Mouse (Mus musculus): Measurements from ENCODE around the gene Vmn2r18.

Gene Vmn2r18

DNA sequence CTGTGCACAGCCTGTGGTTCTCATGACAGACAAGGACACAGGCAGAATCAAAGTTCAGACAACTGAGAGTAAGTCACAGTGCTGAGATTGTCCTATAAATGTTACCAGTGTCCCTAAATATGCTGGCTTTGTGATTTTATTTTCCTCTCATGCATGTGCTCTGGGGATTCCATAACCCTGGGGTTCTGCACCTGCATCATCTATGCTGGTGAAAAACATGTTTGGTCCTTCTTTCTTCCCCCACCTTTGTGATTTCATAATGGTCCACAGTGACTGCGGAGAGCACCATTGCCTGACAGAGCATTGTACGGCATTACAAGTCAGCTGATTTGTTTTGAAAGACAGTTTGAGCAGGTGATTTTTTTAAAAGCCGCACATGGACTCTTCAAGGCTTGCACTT is at the start of gene Vmn2r18:
TSS of gene Vmn2r18 (minus strand) at position 101 of the 400 bp plus-strand sequence.
- DNase-seq: no peak

DNA sequence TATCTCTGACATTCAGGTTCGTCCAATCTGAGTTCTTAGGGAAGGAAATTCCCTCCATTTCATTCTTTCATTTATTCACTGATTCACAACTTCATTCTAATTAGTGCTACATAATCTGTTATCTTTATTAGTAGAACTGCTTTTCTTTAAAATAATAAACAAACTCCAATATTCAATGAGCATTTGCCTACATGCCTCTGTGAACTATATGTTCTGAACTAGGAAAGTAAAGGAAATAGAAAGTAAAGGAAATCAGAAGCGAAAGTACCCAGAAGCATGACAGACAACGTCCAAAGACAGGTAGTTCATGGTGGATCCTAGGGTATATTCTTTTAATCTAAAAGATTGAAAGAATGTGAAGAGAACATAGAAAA is 45.6 kb upstream of the Vmn2r18 start:
- no peak for DNase-seq

DNA sequence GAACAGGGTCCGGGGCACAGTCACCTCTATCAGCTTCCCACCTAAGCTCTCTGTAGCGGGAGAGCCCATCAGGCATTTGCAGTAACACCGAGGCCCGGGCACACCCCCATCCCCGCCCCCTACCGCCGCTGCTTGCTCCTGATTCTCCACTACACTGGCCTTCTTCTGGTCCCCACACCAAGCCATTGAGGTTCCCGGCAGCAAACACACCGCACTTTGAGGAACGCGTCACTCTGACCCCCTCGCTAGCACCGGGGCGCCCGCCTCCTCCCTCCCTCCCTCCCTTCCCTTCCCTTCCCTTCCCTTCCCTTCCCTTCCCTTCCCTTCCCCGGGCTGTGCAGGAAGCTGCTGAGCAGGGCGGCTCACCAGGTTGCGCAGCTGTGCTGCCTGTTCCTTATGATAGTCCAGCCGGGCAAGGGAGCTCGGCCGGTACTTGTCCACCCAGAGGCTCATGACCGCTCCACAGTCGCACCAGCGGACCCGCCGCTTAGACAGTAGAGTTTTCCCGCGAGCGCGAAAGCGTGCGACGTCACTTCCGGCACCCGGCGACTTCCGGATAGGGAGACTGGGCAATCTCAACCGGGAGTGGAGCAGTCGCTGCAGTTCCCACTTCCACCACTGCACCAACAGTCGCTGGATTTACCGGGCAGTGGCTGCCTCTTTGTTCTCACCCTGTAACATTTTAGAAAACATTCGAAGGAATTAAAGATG is 45.0 kb upstream of the Vmn2r18 start, which contains the start of gene Rfc3:
TSS of gene Rfc3 (minus strand) at position 543 of the 711 bp plus-strand sequence.
- DNase-seq: peak; percentile 83 to 93

DNA sequence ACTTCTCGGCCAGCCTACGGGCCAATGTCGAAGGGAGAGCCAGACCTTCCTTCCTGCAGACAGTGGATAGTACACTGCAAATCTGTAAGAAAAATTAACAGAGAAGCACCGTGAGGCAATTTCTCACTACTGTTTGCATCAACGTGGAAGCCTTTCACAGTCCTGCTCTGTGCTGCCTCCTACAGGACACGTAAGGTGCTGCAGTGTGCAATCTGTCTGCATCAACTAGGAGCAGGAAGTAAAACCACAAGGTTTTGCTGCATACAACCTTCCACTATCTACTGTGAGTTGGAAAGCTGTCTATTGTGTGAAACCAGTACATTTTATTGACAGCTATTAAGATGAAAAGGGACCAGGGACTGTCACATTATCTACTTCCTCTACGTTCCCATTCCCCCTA is 39.0 kb upstream of the Vmn2r18 start:
- peak in 1 of 2 experiments; percentile 10 for DNase-seq

DNA sequence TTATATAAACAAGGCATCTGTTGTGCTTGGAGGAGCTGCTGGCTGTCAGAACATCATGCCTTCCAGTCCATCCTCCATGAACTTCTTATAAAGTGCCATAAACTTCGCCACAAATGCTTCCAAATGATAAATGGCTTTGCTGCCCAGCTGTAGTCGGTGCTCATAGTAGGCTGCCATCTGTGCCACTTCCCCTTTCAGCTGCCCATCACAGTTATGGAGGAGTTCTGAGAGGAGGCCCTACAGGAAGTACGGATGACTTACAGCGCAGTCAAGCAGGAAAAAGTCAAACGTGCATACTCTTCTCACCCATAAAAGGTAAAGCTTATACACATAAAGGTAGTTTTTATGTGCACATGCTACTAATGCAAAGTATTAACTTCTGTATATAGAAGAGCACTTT is 37.0 kb upstream of the Vmn2r18 start:
- DNase-seq: peak; percentile 17 to 20

DNA sequence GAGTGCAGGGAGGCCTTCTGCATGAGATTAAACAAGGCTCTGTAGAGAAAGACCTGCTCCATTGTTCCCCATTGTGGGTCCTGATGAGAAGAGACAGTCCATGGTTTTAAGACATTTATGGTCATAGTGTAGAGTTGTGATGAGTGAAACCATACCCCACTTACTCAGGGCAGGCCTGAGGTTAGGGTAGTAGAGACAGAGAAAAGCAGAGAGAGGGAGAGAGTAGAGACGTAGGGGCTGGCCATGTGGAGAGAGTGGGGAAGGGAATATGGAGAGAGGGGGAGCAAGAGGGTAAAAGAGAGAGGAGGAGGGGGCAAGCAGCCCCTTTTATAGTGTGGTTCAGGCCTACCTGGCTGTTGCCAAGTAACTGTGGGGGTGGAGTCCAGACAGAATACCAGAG is 36.3 kb upstream of the Vmn2r18 start:
- no peak for DNase-seq

DNA sequence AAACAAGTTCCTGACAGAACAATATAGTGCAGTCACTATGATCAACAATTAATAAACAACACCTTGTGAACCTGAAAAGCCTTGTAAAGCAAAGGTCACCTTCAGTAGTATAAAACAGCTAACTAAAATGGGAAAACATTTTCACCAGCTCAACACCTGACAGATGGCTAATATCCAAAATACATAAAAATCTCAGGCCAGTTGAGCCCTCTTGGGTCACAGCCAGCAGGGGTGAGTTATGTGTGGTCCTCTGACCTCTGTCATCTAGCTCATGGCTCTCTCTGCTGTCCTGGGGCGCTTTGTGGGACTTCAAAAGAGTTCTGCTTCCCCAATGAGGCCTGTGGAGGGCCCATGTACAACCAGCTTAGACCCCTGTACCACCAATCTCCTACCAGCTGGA is 4.1 kb downstream of the Vmn2r18 start:
- DNase-seq: no peak

All from spleen, adult 18-20 months (tissue).